Mouse (Mus musculus): ENCODE data around the gene Ivd. TPM values are rescaled to one million over a fixed set of nuclear protein-coding genes. Genes with fewer than 3 reads are reported as not detected.
A peak's percentile ranks its signal among the peaks of the same experiment; 100 is the strongest.

The Ivd gene
- 100 to 1,000 TPM in 14 of 26 experiments, 10 to 100 TPM in 12; 18.1 to 199 (median 101) TPM for total RNA-seq (2018; cell fraction: chromatin; rRNA removed)
- 10 to 100 TPM; 11.7 to 22.6 (median 17.4) TPM for total RNA-seq (2018; cell fraction: cytosol; rRNA removed)
- 100 to 1,000 TPM in 1 of 26 experiments, 10 to 100 TPM in 24, 1 to 10 TPM in 1; 8.3 to 104 (median 47.5) TPM for total RNA-seq (2018; cell fraction: nucleus; rRNA removed)
- polyA plus RNA-seq (2018), result 20.1 to 26.7 TPM (median 23.1 TPM) in 3 replicates

DNA sequence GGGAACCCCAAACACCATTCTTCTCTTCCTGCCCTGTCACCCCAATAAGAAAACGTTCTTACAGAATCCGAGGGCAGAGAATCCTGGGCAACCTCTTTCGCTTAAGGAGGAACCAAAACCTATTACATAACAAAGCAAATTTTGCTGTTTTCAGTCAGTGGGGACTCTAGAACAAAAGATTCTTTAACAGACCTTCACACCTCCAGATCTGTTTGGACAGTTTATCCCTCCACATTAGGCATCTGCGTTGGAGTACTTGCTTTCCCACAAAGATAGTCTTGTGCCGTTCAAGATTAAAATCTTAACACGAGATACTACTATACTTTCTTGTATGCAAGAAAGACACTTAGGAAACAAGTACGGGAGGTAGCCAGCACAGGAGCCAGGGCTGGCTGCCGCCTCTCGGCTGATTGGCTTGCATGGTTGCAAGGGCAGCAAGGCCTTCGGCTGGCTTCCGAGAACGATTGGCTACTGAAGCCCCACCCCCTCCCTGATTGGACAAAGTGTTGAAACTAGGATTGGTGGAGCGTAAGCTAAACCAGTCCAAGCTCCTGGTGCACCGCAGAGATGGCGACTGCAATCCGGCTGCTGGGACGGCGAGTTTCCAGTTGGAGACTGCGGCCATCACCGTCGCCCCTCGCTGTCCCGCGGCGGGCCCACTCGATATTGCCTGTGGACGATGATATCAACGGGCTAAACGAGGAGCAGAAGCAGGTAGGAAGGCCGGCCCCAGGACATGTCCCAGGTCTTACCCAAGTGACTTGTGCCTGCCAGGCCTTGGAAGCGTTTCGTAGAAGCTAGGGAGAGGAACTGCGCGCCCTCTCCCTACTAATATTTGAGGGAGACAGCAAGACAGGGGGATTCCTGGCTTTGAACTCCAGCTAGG, at the start of gene Ivd:
Ivd (plus strand) TSS at position 501 of the 886 bp plus-strand sequence.
- Histone ChIP-seq H3K79me2 (ENCODE audit: inconsistent target) (peaks cover 4% of the 10 kb centered on the region; the same call in 1 of the 2 replicates), H3K27ac (peak within 1 kb of the TSS; percentile 44), H3K36me3 (ENCODE audit: inconsistent target) (no peaks in the 10 kb centered on the region), H3K4me3 (ENCODE audit: inconsistent target) (peak within 1 kb of the TSS; percentile 63)
- under 1% methylated on average over 34 of the region's 34 CpGs for WGBS (ENCODE audit: missing documents)

DNA sequence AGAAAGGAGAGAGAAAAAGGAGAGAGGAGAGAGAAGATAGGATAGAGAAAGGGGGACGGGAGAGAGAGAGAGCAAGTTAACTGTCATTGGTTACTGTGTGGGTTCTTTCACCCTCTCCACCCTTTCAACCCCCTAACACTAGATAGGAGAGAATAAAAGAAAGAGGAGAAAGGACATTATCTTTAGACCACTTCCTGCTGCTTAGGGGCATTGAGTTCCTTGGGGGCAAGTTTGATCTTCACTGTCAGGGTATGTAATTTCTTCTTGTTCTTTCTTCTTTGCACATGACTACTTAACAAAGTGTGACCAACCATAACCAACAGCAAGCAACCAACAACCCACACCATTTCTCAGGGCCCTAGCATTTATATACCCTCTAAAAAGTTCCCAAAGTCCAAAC, 49.0 kb upstream of the Ivd start:
- H3K27ac ChIP-seq, result no peak overlapping the region
- WGBS (ENCODE audit: missing documents), result no CpG with 5 or more reads among the region's 1 CpGs
- H3K79me2 ChIP-seq (ENCODE audit: inconsistent target), result no peaks in the 10 kb centered on the region
- H3K36me3 ChIP-seq (ENCODE audit: inconsistent target), result no peaks in the 10 kb centered on the region
- H3K4me3 ChIP-seq (ENCODE audit: inconsistent target), result no peak overlapping the region

DNA sequence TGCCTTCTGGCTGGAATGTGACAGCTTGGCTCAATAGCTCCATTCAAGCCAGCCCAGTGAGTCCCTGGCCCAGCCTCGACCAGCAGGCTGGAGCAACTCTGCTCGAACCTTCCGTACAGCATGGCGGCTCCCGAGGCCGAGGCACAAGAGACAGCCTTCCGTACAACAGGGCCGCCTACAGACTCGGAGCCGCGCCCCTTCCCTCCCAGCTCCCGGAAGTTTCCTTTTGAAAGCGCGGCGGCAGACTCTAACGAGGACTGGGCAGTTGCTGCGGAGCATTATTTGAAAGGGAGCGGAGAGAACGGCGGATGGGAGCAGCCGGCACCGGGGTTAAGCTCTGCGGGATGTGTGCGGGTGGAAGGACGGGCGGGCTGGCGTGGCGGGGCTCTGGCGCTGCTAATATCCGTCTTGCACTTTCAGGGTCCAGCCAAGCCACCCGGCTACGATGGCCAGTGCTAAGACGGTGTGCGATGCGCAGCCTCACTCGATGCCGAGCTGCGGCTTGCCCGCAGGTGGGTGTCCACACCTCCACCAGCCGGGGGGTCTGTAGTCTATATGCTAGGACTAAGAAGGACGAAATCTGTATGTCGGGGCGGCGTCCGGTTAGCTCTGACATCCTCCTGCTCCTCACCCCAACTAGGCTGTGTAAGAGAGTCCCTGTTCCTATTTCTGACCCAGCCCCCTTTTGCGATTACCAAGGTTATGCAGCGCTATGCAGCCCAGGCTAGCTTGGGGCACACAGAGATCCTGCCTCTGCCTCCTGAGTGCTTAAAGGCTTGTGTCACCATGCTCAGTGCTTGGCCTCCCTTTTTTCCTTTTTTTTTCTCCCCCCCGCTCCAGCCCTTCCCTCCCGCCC, 47.5 kb upstream of the Ivd start, which contains the start of gene Knstrn:
Knstrn (plus strand) TSS at position 23 of the 856 bp plus-strand sequence.
- Histone ChIP-seq H3K27ac (peak within 1 kb of the TSS; percentile 46), H3K4me3 (ENCODE audit: inconsistent target) (peak within 1 kb of the TSS; percentile 59), H3K79me2 (ENCODE audit: inconsistent target) (no peaks in the 10 kb centered on the region), H3K36me3 (ENCODE audit: inconsistent target) (no peaks in the 10 kb centered on the region)
- under 1% methylated on average over 48 of the region's 49 CpGs for WGBS (ENCODE audit: missing documents)

DNA sequence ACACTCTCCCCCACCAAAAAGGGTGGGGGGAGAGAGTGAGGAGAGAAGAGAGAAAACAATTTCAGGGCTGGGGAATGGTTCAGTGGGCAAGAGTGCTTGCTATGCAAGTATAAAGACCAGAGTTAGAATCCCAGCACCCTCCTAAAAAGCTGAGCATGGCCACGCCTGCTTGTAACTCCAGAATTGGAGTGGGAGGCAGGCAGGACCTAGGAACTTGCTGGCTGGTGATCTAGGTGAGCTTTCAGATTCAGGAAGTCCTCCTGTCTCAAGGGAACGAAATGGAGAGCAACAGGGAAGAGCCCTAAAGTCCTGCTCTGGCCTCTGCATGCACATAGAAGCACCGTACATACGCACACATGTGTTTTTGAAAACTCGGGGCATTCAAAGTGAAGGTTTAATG, 39.0 kb upstream of the Ivd start:
- peaks cover 6% of the 10 kb centered on the region; the same call in 1 of the 2 replicates for H3K36me3 ChIP-seq (ENCODE audit: inconsistent target)
- 89% methylated on average over 5 of the region's 5 CpGs for WGBS (ENCODE audit: missing documents)
- H3K79me2 ChIP-seq (ENCODE audit: inconsistent target), result no peaks in the 10 kb centered on the region

GRCm38 (mm10) chr2:118824396-118824795, 37.4 kb upstream of the Ivd start:
- Histone ChIP-seq H3K36me3 (ENCODE audit: inconsistent target) (peaks cover 6% of the 10 kb centered on the region; the same call in 1 of the 2 replicates), H3K79me2 (ENCODE audit: inconsistent target) (no peaks in the 10 kb centered on the region), H3K4me3 (ENCODE audit: inconsistent target) (no peak overlapping the region), H3K27ac (no peak overlapping the region)
- 98% methylated on average over 4 of the region's 4 CpGs for WGBS (ENCODE audit: missing documents)

More for the DNA sequence above, 39.0 kb upstream of the Ivd start:
- H3K4me3 ChIP-seq (ENCODE audit: inconsistent target), result no peak overlapping the region
- no peak overlapping the region for H3K27ac ChIP-seq

DNA sequence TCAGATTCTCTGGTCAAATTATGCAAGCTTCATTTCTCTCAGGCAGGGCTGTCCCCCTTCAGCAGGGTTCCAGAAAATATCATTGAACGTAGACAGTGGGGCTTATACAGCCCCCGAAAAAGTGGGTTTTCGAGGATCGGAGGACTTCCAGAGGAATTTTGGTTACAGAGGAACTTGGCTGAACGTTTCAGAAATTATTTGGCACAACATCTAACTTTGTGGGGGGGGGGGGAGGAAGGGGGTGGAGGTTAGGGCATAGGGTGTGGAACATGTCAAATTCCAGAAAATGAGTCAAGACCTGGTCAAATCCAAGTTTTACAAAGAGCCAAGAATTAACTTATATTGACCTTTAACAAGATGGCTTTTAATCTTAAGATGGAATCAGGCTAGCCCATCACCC, 32.7 kb upstream of the Ivd start:
- no peaks in the 10 kb centered on the region for H3K79me2 ChIP-seq (ENCODE audit: inconsistent target)
- H3K4me3 ChIP-seq (ENCODE audit: inconsistent target), result no peak overlapping the region
- 89% methylated on average over 5 of the region's 5 CpGs for WGBS (ENCODE audit: missing documents)
- no peak overlapping the region for H3K27ac ChIP-seq
- H3K36me3 ChIP-seq (ENCODE audit: inconsistent target), result no peaks in the 10 kb centered on the region

- Histone ChIP-seq H3K36me3 (ENCODE audit: inconsistent target) (no peaks in the 10 kb centered on the region), H3K4me3 (ENCODE audit: inconsistent target) (no peak overlapping the region), H3K79me2 (ENCODE audit: inconsistent target) (no peaks in the 10 kb centered on the region), H3K27ac (no peak overlapping the region)
- WGBS (ENCODE audit: missing documents), result 88% methylated on average over 6 of the region's 6 CpGs
These were observed 27.7 kb upstream of the Ivd start for GRCm38 (mm10) chr2:118834061-118834460.

GRCm38 (mm10) chr2:118835115-118835514, 26.6 kb upstream of the Ivd start:
- no peaks in the 10 kb centered on the region for H3K36me3 ChIP-seq (ENCODE audit: inconsistent target)

GRCm38 (mm10) chr2:118838330-118838729, 23.4 kb upstream of the Ivd start:
- 31% methylated on average over 5 of the region's 5 CpGs for WGBS (ENCODE audit: missing documents)
- H3K27ac ChIP-seq, result no peak overlapping the region
- H3K79me2 ChIP-seq (ENCODE audit: inconsistent target), result no peaks in the 10 kb centered on the region
- no peak overlapping the region for H3K4me3 ChIP-seq (ENCODE audit: inconsistent target)
- no peaks in the 10 kb centered on the region for H3K36me3 ChIP-seq (ENCODE audit: inconsistent target)

More at GRCm38 (mm10) chr2:118835115-118835514, 26.6 kb upstream of the Ivd start:
- 97% methylated on average over 6 of the region's 6 CpGs for WGBS (ENCODE audit: missing documents)
- Histone ChIP-seq H3K27ac (no peak overlapping the region), H3K79me2 (ENCODE audit: inconsistent target) (no peaks in the 10 kb centered on the region), H3K4me3 (ENCODE audit: inconsistent target) (no peak overlapping the region)

- Histone ChIP-seq H3K36me3 (ENCODE audit: inconsistent target) (no peaks in the 10 kb centered on the region), H3K27ac (no peak overlapping the region), H3K4me3 (ENCODE audit: inconsistent target) (no peak overlapping the region), H3K79me2 (ENCODE audit: inconsistent target) (no peaks in the 10 kb centered on the region)
- WGBS (ENCODE audit: missing documents), result 93% methylated on average over 3 of the region's 5 CpGs
These were observed 20.6 kb upstream of the Ivd start for GRCm38 (mm10) chr2:118841186-118841585.

DNA sequence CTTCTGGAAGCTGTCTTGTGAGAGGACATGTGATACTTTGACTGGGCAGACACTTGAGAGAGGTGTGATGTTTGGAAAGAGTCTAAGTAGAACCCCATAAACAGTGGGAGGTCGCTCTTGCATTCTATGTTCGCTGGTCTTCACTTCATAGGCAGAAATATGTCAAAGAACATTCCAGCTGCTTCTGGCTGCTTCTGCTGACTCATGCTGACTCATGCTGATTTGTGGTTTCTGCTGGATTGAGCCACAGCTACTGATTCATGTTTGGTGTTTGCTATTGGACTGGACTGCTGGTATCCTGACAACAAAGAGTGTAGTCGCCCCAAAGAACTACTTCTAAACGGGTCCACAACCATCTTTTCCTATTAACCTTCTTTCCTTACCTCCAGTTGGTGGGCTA, 20.0 kb upstream of the Ivd start:
- no peaks in the 10 kb centered on the region for H3K36me3 ChIP-seq (ENCODE audit: inconsistent target)
- H3K4me3 ChIP-seq (ENCODE audit: inconsistent target), result no peak overlapping the region
- H3K27ac ChIP-seq, result no peak overlapping the region
- H3K79me2 ChIP-seq (ENCODE audit: inconsistent target), result no peaks in the 10 kb centered on the region
- 42% methylated on average over 4 of the region's 4 CpGs for WGBS (ENCODE audit: missing documents)

DNA sequence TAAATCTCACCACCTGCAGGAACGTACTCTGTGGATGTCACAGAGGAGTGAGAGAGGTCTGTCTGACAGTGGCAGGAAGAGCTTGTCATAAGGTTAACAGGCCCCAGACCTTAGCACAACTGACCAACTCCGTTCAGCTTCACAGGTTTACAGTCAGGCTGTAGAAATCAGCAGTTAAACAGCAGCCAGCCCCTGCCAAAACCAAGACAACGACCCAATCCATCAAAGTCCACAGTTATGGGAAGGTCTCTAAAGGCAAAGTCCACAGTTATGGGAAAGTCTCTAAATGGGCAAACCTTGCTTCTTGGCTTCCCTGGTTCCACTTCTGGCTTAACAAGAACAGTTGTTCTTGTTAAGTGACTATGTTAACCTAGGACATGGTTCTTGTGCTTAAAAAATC, 17.3 kb upstream of the Ivd start:
- Histone ChIP-seq H3K4me3 (ENCODE audit: inconsistent target) (no peak overlapping the region), H3K79me2 (ENCODE audit: inconsistent target) (no peaks in the 10 kb centered on the region), H3K27ac (no peak overlapping the region), H3K36me3 (ENCODE audit: inconsistent target) (no peaks in the 10 kb centered on the region)
- 92% methylated on average over 3 of the region's 3 CpGs for WGBS (ENCODE audit: missing documents)

DNA sequence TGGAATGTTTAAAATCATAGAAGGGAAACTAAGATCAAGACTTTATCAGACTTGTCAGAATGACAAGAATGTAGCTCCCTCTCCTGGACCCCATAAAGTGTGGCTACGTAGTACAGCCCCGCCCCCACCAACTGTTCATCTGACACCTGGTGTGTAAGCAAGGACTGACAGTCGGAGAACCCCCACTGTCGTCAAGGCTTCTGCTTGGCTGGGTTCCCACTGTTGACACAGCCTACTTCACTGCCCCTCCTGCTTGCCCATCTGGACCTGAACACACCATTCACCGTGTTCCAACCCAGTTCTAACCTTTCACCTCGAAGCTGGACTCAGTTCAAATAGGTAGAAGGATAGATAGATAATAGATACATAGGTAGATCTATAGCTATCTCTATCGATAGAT, 15.5 kb upstream of the Ivd start:
- no peak overlapping the region for H3K4me3 ChIP-seq (ENCODE audit: inconsistent target)
- no peaks in the 10 kb centered on the region for H3K79me2 ChIP-seq (ENCODE audit: inconsistent target)
- H3K36me3 ChIP-seq (ENCODE audit: inconsistent target), result no peaks in the 10 kb centered on the region
- WGBS (ENCODE audit: missing documents), result 65% methylated on average over 7 of the region's 7 CpGs
- H3K27ac ChIP-seq, result no peak overlapping the region

DNA sequence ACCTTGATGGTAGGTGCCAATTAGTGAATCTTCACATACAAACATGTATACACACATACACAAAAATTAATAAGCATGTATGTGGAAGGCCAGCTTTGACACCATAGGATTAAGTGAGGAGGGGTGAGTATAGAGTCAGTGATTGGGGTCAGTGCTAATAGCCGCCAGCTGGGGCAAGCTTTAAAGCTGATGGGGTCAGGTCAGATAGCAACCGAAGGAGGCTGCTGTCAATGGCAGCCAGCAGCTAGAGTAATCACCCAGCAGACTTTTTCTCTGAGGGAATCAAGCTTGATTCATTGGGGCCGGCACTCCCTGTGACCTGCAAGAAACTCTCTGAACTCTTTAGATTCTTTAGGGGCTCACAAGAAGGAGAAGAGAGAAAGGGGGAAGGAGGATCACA, 10.0 kb upstream of the Ivd start:
- H3K4me3 ChIP-seq (ENCODE audit: inconsistent target), result no peak overlapping the region
- WGBS (ENCODE audit: missing documents), result 88% methylated on average over 3 of the region's 3 CpGs
- H3K27ac ChIP-seq, result no peak overlapping the region
- no peaks in the 10 kb centered on the region for H3K36me3 ChIP-seq (ENCODE audit: inconsistent target)
- H3K79me2 ChIP-seq (ENCODE audit: inconsistent target), result no peaks in the 10 kb centered on the region
